Mouse (Mus musculus): ENCODE measurements around the gene Mafg.

GRCm38 (mm10) chr11:120583937-120584336 is 49.5 kb downstream of the Mafg start:
- TF ChIP-seq CTCF (IDR thresholded peaks at IDR 0.05; ENCODE audit: control insufficient read depth, insufficient read depth, low read length) (no peak), POLR2A (IDR thresholded peaks at IDR 0.05; ENCODE audit: borderline replicate concordance, control insufficient read depth, low read depth, low read length) (no peak)

All from bone marrow, adult 2 months (tissue).